Mouse (Mus musculus): Measurements from ENCODE around the gene Rcan3.

Rcan3 gene

DNA sequence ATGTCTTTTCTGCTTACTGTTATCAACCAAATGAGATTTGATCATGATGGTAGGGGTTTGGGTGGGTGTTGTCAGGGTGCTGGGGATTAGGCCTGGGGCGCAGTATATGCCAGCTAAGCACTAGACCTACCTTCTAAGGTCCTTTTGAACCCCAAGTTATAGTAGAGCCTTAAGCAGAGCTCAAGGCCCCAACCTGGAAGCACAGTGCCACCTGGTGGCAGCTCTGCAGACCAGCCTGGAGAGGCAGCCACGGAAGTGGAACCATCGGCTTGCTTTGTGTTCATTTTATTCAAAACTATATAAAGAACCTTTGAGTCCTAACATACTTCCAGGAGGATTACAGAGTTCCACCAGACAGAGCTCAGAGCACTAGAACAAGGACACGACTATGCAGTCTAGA, 22.0 kb downstream of the Rcan3 start:
- peak; percentile 46 to 61 for DNase-seq

DNA sequence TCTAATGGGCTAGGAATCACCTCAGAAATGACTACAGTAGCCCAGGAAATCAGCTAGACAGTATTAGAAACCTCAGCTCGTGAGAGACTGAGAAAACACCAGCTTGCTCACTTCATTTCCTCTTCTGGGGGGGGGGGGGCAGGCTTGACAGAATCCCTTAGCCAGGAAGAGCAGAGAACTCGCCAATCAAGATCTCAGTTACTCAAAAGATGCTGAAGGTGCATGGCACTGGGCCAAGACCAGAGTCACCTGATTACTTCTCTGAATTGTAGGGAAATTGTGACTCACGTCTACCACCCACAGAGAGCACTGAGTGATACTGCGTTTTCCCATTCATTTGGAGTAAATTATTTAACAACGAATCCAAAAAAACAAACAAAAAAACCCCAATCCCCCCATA, 27.5 kb downstream of the Rcan3 start:
- no peak for DNase-seq

DNA sequence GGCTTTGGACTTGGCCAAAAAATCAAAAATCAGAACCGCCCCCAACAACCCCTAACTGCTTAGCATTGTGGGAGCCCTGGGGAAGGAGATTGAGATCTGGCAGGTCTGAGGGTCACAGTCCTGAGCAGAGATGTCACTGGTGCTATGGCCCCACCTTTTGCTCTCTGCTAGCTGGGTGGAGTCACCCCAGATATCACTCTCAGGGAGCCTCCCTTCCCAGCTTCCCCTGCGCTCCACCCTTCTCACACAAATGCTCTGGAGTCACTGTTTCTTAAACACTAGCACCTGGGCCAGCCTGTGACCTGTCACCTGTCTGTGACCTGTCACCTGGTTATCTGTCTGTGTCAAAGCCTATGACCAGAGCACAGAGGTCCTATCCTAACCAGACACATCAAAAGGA, 28.7 kb downstream of the Rcan3 start:
- DNase-seq: no peak

DNA sequence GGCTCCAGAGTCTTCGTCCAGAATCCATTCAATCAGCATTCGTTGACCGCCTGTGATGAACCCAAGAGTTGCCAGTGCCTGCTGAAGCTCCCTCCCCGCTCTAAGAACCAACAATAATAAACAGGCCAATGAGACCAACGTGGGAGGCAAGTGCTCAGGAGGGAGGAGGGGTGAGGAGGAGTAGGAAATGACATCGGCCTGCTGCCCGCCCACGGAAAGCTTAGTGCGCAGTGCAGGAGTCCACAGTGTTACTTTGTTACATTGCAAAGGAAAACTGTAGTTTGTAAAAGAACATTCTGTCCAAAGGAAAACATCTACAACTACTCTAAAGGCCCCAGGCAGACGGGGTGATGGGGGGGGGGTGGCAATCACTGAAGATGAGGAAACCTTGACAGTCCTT, 29.6 kb downstream of the Rcan3 start:
- DNase-seq: no peak

DNA sequence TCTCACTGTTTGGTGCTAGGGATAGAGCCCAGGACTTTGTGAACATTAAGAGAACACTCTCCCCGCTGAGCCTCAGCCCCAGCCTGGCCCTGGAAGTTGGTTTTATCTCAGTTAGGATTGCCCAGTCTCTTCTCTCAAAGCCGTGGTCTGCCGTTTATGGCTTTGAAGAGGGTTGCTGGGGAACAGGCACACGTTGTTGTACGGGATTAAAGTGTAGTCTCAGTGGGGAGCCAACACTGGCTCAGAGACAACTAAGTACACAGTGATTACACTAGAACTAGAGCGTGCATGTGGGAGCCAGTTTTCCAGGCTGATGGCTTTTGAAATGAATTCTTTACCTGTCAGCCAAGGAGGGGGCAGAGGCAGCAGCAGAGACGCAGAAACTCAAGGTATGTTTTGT, 31.8 kb downstream of the Rcan3 start:
- DNase-seq: no peak

DNA sequence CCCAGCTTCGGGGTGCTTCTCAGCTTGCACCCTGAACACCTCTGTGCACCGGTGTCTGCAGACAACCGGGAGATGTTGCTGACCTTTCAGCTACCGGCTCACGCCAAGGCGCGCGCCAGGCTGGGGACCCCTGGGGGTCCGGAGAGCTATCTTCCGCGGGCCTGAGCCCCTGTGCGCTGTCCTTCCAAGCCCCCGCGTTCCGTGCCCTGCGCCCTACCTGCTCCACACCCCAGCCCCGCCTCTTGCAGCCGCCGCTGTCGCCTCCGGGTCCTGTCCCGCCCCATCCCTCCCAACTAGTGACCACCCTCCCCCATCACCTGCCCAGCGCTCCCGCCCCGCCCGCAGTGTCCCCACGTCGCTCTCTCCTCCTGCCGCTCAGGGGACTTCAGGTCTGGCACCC, 35.7 kb downstream of the Rcan3 start, which contains the start of gene Ncmap:
Gene Ncmap (minus strand): TSS at position 237 of the 400 bp plus-strand sequence.
- DNase-seq: no peak

DNA sequence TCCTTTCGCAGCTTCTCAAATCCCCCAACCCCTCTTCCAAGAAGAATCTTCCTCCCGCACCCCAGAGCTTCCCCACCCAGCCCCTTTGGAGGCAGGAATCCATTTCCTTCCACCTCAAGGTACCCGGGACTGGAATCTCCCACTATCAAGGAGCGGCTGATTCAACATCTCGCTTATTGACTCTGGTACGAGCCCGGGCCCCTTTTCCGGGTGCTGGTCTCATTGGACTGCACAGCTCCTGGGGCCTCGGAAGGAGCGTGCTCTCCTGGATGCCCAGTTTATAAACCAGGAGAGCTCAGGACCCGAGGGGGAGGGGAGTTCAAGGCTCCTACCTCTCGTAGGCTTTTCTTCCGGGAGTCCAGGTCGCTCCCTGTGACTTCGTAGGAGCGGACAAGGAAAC, 36.1 kb downstream of the Rcan3 start:
- DNase-seq: no peak

DNA sequence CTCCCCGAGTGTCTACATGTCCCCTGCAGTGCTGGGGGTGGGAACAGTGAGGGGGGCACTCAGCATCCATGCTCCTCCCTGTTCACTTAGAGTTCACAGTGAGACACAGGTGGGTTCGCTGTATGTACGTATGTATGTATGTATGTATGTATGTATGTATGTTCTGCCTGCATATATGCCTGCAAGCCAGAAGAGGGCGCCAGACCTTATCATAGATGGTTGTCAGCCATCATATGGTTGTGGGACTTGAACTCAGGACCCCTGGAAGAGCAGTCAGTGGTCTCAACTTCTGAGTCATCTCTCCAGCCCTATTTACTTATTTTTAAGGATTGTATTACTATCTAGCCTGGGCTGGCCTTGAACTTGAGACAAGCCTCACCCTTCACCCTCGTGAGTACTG, 37.4 kb downstream of the Rcan3 start:
- no peak for DNase-seq

DNA sequence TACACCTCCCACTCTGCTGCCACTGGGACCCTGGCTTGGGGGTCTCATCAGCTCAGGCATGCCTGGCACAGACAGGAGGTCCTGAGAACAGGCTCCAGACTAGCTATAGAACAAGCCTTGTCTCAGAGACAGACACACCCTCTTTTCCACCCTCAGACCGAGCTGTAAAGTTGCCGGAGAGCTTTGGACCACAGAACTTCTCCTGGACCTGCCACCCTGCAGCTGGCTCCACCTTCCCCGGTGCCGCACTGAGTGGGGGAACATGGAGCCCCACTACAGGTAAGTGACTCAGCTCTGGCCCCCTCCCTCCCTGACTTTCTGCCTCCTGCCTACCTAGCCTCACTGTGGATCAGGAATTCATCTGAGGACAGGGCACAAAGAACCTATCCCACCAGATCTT, 38.3 kb downstream of the Rcan3 start:
- no peak for DNase-seq

DNA sequence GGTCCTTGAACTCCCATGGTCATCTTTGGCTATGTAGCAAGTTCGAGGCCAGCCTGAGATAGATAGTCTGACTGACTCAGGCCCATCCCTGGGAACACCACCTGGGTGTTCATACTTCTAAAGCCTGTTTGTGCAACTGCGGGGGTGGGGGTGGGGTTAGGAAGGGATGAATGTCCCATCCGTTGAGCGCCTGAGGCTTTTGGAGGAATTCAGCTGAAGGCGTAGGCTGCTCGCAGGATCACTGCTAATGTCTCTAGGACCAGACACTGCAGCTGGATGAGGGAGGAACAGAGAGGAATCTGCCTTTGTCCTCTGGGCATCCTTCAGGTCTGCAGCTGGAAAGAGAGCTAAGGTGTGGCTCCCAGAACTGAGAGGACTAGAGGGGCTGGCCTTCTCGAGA, 39.0 kb downstream of the Rcan3 start:
- no peak for DNase-seq

DNA sequence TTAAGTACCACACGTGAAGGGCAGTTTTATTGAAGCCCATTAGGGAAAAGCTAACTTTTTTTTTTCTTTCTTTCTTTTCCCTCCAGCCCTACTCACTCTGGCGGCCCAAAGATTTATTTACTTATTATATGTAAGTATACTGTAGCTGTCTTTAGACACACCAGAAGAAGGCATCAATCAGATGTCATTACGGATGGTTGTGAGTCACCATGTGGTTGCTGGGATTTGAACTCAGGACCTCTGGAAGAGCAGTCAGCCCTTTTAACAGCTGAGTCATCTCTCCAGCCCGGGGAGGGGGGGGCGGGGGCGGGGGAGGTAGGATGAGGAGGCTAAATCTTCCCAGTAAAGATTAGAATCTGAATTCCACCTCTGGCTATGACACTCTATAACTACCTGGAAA, 40.3 kb downstream of the Rcan3 start:
- DNase-seq: no peak

DNA sequence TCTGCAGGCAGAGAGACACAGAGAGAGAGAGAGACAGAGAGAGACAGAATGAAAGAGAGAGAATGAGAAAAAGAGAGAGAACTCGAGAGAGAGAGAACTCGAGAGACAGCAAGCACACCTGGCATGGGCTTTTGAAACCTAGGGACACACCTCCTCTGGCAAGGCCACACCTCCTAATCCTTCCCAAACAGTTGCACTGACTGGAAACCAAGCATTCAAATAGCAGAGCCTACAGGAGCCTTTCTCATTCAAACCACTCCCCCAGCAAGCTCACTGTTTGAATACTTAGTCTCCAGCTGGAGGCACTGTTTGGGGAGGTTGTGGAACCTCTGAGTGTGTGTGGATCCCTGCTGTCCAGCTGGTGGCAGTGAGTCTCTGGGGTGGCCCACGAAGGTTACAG, 40.9 kb downstream of the Rcan3 start:
- no peak for DNase-seq

DNA sequence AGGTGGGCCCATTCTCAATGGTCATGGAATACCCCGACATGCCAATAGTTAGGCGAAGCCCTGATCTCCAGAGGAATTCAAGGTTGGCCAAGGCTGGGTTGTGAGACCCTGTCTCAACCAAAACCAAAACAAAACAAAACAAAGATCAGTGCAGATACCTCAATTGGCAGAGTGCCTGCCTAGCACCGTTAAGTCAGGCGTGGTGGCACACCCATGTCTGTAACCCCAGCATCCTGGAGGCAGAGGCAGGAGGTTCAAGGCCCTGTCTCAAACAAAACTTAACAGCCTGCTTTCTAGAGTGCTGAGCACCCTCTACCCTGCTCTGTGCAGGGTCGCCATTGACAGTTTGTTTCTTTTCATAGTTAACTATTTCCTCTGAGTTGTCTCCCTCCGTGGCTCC, 42.6 kb downstream of the Rcan3 start:
- DNase-seq: no peak

DNA sequence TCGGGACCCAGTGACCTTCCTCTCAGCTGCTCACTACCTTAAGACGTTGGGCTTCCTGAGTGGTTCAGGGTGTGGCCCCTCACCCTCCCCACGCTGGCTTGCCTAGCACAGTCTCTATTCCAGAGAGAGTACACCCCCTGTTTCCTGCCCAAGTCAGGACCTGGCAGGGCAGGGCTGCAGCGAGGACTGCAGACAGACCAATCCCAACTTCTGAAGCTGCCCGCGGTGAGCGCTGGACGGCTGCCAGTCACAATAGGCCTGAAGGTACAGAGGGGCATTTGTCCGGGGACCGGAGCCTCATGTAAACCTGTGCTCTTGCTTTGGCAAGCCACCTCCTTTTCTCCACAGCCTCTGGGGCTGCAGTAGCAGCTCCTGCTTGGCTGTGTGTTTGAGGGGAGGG, 48.0 kb downstream of the Rcan3 start:
- no peak for DNase-seq

DNA sequence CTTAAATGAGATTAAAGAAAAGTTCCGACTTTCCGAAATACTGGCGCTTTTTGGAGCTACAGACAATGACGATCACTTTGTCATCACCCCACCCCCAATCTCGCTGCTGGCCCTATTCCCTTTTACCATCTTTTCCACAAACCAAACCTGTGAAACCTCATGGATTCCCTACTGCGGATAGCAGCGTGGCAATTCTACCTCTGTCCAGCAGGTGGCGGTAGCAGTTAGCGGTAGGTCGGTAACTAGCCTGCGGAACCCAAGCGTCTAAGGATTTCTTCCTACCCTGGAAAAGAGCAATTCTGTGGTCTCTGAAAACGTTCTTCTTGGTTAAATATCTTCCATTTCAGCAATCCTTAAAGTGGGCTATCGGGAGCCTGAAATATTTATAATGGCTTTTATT, 51.3 kb downstream of the Rcan3 start:
- DNase-seq: peak; percentile 79 to 84

DNA sequence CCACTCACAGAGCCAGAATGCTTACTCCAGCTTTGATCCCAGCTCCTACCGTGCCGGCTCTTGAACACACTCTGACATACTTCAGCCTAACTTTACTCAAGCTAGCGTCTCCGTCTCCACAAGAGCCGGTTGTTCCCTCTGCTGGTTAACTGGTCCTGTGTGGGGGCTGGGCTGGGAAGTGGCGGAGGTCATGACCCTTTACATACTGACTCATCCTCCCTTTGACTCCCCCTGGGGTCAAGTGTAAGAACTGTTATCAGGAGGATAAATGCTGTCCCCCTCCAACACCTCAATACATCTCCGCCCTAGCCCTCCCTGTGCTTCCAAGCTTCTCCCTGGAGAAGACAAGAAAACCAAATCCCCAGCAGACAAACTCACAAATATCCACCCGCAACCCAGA, 52.3 kb downstream of the Rcan3 start:
- DNase-seq: no peak

DNA sequence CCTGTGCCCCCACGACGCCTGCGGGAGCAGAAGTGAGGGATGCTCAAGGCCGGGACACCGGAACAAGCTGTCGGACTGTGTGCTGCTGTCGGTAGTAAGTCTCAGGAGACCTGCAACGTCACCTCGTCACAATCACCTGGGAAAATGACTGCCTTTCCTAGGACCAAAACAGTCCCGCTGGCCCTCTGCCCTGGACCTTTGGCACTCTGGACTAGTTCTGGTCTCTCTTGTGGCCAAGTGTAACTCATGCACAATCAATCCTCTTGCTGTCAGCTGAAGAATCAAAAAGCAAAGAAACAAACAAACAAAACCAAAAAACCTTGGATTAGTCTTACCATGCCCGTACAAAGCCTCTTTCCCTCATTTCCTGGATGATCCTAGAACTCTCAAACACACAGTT, 56.4 kb downstream of the Rcan3 start:
- DNase-seq: no peak

DNA sequence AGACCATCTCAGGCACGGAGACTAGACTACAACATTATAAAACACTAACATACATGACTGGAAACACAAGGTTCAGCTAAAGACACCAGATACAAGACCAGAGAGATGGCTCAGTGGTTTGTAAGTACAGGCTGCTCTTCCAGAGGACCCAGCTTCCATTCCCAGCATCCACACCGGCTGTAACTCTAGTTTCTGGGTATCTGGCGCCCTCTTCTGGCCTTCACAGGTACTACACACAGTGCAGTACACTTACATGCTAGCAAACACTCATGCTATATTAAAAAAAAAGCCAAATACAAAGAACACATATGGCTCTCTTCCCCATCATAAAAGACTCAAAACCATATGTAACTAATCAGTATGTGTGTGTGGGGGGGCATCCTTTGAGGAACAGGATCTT, 58.2 kb downstream of the Rcan3 start:
- no peak for DNase-seq

DNA sequence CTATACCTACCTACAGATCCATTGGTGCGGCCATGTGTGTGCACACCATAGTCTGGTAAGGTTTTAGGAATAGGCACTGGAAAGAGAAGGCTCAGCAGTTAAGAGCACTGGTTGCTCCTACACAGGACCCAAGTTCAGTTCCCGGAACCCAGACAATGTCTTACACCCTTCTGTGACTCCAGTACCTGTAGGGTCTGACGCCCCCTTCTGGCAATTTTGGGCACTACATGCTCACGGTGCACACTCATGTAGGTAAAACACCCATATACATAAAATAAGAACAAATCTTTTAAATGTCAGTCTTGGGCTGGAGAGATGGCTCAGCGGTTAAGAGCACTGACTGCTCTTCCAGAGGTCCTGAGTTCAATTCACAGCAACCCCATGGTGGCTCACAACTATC, 60.4 kb downstream of the Rcan3 start:
- DNase-seq: no peak

DNA sequence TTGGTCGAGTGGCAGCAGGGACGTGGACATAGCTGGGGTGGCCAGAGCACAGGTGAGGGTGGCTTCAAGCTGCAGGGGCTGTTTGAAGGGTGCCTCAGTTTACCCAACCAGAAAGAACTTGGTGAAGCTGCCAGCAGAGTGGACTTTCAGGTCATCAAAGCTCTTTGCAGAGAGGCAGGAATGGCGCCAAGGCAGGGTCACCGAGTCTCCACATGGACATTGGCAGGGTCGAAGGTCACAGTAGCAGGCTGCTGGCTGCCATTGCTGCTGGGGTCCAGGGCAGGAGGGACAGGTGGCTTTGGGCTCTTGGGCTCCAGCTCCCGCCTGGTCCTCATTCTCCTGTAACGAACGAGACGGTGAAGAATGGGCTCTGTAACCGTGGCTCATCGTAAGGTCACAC, 63.3 kb downstream of the Rcan3 start:
- no peak for DNase-seq

DNA sequence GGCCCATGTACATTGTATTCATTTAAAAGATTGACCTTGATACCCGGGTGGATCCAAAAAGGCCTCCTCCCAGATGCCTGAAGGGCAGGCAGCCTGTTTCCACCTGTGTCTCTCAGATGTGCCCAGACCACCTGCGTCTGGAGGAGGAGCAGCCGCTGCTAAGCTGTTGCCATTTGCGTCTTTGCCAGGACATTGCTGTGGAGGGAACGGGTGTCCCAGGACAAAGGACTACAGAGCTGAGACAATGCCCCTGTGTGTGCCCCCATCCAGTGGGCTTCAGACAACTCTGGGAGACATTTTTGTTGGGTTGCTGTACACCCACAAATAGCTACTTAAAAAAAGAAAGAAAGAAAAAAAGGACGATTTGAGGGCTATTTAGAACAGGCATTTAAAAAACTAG, 70.8 kb downstream of the Rcan3 start:
- no peak for DNase-seq

All from cerebellum, adult 18-20 months (tissue).